Comparison of ENCODE assay signal across 9 mouse cellular contexts in genomic region chr1:82586713-82587399, GRCm38 (mm10). TPM values are rescaled to one million over a fixed set of nuclear protein-coding genes. Genes with fewer than 3 reads are reported as not detected.
DNase-seq lines count a peak whose midpoint lies in the region.
"Had no signal": no experiment of that assay in that cellular context is flagged by ENCODE, and none has a peak within 500 bp of the region (broad histone marks: within the 10 kb centered on the region; RNA-seq: fewer than 3 reads in every experiment).

TSS of gene Col4a4 (minus strand) at chr1:82586849.
TSS of gene Col4a3 (plus strand) at chr1:82586921.

- H3K36me3 ChIP-seq in forebrain, embryonic 10.5 days (replicated peaks), result no peaks in the 10 kb centered on the region
- no peaks in the 10 kb centered on the region for H3K36me3 ChIP-seq in midbrain, embryonic 10.5 days
- H3K36me3 ChIP-seq: liver, embryonic 15.5 days had no signal

- H3K4me3 ChIP-seq in forebrain, embryonic 10.5 days, result peak within 1 kb of the TSS; percentile 53
- peak within 1 kb of the TSS; percentile 55 for H3K4me3 ChIP-seq in midbrain, embryonic 10.5 days
- H3K4me3 ChIP-seq: liver, embryonic 15.5 days had no signal

- intact Hi-C loops in heart, postnatal 10 days (cut with DNase I), result no loop called here

- peaks cover 12% of the 10 kb centered on the region for H3K4me1 ChIP-seq in forebrain, embryonic 10.5 days
- peaks cover 13% of the 10 kb centered on the region for H3K4me1 ChIP-seq in midbrain, embryonic 10.5 days
- H3K4me1 ChIP-seq: liver, embryonic 15.5 days had no signal

- no peaks in the 10 kb centered on the region for H3K9me3 ChIP-seq in forebrain, embryonic 10.5 days
- no peaks in the 10 kb centered on the region for H3K9me3 ChIP-seq in midbrain, embryonic 10.5 days (replicated peaks)
- H3K9me3 ChIP-seq: liver, embryonic 15.5 days had no signal

- H3K27me3 ChIP-seq in forebrain, embryonic 10.5 days (ENCODE audit: poor library complexity, severe bottlenecking), result peaks cover 41% of the 10 kb centered on the region
- peaks cover 39% of the 10 kb centered on the region for H3K27me3 ChIP-seq in midbrain, embryonic 10.5 days (ENCODE audit: low read depth, poor library complexity, severe bottlenecking)

- peak within 1 kb of the TSS; percentile 51; the same call in 1 of the 2 replicates for H3K27ac ChIP-seq in forebrain, embryonic 10.5 days
- peak within 1 kb of the TSS; percentile 17; the same call in 1 of the 2 replicates for H3K27ac ChIP-seq in midbrain, embryonic 10.5 days (replicated peaks)
- H3K27ac ChIP-seq: liver, embryonic 15.5 days had no signal

- DNase-seq in 3134 (ENCODE audit: extremely low read depth, insufficient read length, low spot score), result peak; percentile 10
- peak; percentile 62 to 68 for DNase-seq in adrenal gland, postnatal 36 days
- peak; percentile 36 for DNase-seq in forebrain, embryonic 10.5 days (ENCODE audit: extremely low spot score, low spot score)
- peak; percentile 71 to 76 for DNase-seq in heart, postnatal 10 days
- peak; percentile 86 for DNase-seq in kidney, postnatal 14 days
- peak; percentile 28 for DNase-seq in midbrain, embryonic 10.5 days (ENCODE audit: low spot score)
- peak; percentile 79 for DNase-seq in testis, postnatal 10 days (ENCODE audit: low spot score)
- DNase-seq in frontal cortex, postnatal 36 days (ENCODE audit: low spot score in 2 of 2), result no peak

- WGBS in forebrain, embryonic 10.5 days, result 2% methylated on average over 34 of the region's 34 CpGs
- 6% methylated on average over 34 of the region's 34 CpGs for WGBS in midbrain, embryonic 10.5 days

RNA-seq across cellular contexts. Expression of gene Col4a4, which starts in this region (rescaled TPM):
- 1 to 10 TPM; 7.0 to 8.6 TPM for total RNA-seq in adrenal gland, postnatal 36 days (2021)
- 0.05 and 0.06 TPM in 2 replicates for polyA plus RNA-seq in forebrain, embryonic 10.5 days (2016; fragmentation: Nextera tagmentation; extraction: Ambion mirVana)
- 10 to 100 TPM in 1 of 2 experiments, 1 to 10 TPM in 1; 8.9 to 10.6 TPM for total RNA-seq in heart, postnatal 10 days (2021)
- polyA plus RNA-seq in midbrain, embryonic 10.5 days (2016; fragmentation: Nextera tagmentation; extraction: Ambion mirVana), result 0.05 and 0.06 TPM in 2 replicates

RNA-seq across cellular contexts. Expression of gene Col4a3, which starts in this region (rescaled TPM):
- total RNA-seq in adrenal gland, postnatal 36 days (2021), result 1 to 10 TPM; 2.9 to 4.5 TPM
- 0.04 and 0.10 TPM in 2 replicates for polyA plus RNA-seq in forebrain, embryonic 10.5 days (2016; fragmentation: Nextera tagmentation; extraction: Ambion mirVana)
- total RNA-seq in heart, postnatal 10 days (2021), result 1 to 10 TPM; 3.5 to 3.6 TPM
- 0.07 and 0.10 TPM in 2 replicates for polyA plus RNA-seq in midbrain, embryonic 10.5 days (2016; fragmentation: Nextera tagmentation; extraction: Ambion mirVana)

Comparison
In these comparisons a context has a peak if more than half of its experiments do, and no peak if none do; other contexts are left out.
1. Peak in DNase-seq, H3K4me3 ChIP-seq and H3K27ac ChIP-seq in forebrain, embryonic 10.5 days; RNA of the genes that start here not detected or under 1 TPM.
2. Peak in DNase-seq, H3K4me3 ChIP-seq and H3K27ac ChIP-seq in midbrain, embryonic 10.5 days; RNA of the genes that start here not detected or under 1 TPM.
3. DNase-seq: peak in 3134 (single experiment), adrenal gland, postnatal 36 days (2 of 2), heart, postnatal 10 days (2 of 2), kidney, postnatal 14 days (single experiment) and testis, postnatal 10 days (single experiment); none in frontal cortex, postnatal 36 days (0 of 2).